Mouse (Mus musculus) kidney, postnatal 0 days (tissue): ENCODE measurements around the gene Prkn. TPM values are rescaled to one million over a fixed set of nuclear protein-coding genes. Genes with fewer than 3 reads are reported as not detected.

Experiments used
- ATAC-seq: fragments of 200-750 bp; cut with Nextera tagmentation; replicated peaks from 2 replicates; pipeline ENCODE4 v1.8.0; 2017; ENCODE audit warnings: low read depth, moderate number of reproducible peaks, moderate TSS enrichment, moderate library complexity; ENCODE audit not compliant: low FRiP score
- DNase-seq: peaks from one replicate; pipeline ENCODE4 v3.0.0-alpha.2; 2016; ENCODE audit warnings: low spot score
- H3K27ac ChIP-seq: fragments of 300-500 bp; sonication (generic); 2 replicates; pipeline ENCODE4 v1.5.1; 2014; ENCODE audit warnings: mild to moderate bottlenecking
- H3K27me3 ChIP-seq: fragments of 300-500 bp; sonication (generic); 2 replicates; pipeline ENCODE4 v1.6.1; 2014; ENCODE audit warnings: low read length, mixed read lengths; ENCODE audit not compliant: insufficient read depth
- H3K36me3 ChIP-seq: fragments of 300-500 bp; sonication (generic); 2 replicates; pipeline ENCODE4 v1.6.1; 2014; ENCODE audit warnings: low read length, mixed read lengths; ENCODE audit not compliant: insufficient read depth
- H3K4me1 ChIP-seq: fragments of 300-500 bp; sonication (generic); replicated peaks from 2 replicates; pipeline ENCODE4 v1.6.1; 2014; ENCODE audit warnings: antibody characterized with exemption, low read length, mixed read lengths; ENCODE audit not compliant: insufficient read depth
- H3K4me2 ChIP-seq: fragments of 300-500 bp; sonication (generic); 2 replicates; pipeline ENCODE4 v1.6.1; 2014; ENCODE audit warnings: mild to moderate bottlenecking, low read length, moderate library complexity, mixed read lengths
- H3K4me3 ChIP-seq: fragments of 300-500 bp; sonication (generic); replicated peaks from 2 replicates; pipeline ENCODE4 v1.5.1; 2014; ENCODE audit warnings: low read depth, low read length
- H3K9ac ChIP-seq: fragments of 300-500 bp; sonication (generic); 2 replicates; pipeline ENCODE4 v1.6.1; 2014; ENCODE audit warnings: low read depth, low read length
- H3K9me3 ChIP-seq: fragments of 300-500 bp; sonication (generic); replicated peaks from 2 replicates; pipeline ENCODE4 v1.6.1; 2016; ENCODE audit warnings: low read length, inconsistent platforms, mixed read lengths
- CTCF ChIP-seq: IDR thresholded peaks from 2 replicates; pipeline ENCODE4 v1.5.1; 2016; ENCODE audit warnings: antibody characterized with exemption, low read depth, mild to moderate bottlenecking, moderate library complexity
- WGBS: fragments of 180-500 bp; shearing (Covaris S2); extraction: QIAGEN DNeasy Blood & Tissue Kit; methylation state at CpG from one replicate; pipeline ENCODE4 v1.1.7; 2014; 5-methylcytosine and 5-hydroxymethylcytosine counted together
- polyA plus RNA-seq: library from polyadenylated mRNA; unstranded; fragments of >200 nt; fragmentation: Nextera tagmentation; extraction: Ambion mirVana; gene quantifications from 2 replicates; pipeline ENCODE4 v1.2.1, GENCODE M21; 2015

Gene Prkn
- polyA plus RNA-seq, 1 experiment from 2014 or later = 3.6 TPM

DNA sequence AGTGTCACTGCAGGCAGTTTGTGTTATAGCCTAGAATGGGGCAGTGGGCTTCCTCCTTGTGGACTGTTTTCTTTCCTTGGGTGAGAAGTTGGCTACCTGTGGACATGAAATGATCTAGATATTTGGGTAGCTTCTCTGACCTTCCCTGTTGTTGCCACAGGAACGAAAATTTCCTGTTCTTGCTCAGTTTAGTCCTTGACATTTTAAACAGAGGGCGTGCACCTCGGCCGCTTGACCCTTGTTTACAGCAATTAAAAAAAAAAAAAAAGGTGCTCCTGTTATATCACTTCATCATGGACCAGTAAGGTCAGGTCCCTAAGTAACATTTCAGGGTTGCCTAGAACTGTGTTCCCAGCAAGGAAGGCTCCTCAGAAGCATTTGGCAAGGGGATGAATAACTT, 927.1 kb downstream of the Prkn start:
- no peaks in the 10 kb centered on the region; the same call in 1 of the 2 replicates for H3K4me1 ChIP-seq
- no peak overlapping the region for H3K9ac ChIP-seq
- H3K4me2 ChIP-seq = no peak overlapping the region
- H3K36me3 ChIP-seq = no peaks in the 10 kb centered on the region
- no peaks in the 10 kb centered on the region for H3K9me3 ChIP-seq
- ATAC-seq (no peak), DNase-seq (no peak)
- H3K27me3 ChIP-seq = no peaks in the 10 kb centered on the region
- H3K27ac ChIP-seq = no peak overlapping the region
- 57% methylated on average over 4 of the region's 4 CpGs for WGBS
- TF ChIP-seq CTCF = no peak
- no peak overlapping the region for H3K4me3 ChIP-seq

DNA sequence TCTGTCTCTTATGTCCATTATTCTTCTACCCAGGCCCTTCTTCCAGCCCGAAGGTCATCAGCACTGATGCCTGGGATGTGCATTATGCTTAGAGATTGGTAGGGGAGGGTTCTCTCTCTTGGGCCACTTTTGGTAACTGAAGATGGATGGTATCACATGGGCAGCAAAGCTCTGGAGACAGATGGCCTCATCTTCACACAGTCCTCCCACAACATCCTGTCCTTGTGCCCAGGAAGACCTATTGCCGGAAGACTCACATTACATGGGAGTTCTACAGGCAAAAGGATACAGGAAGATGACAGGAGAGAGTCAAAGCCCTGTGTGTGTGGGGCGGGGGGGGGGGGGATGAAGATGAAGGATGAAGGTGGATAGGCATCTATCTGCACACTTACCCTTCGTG, 928.2 kb downstream of the Prkn start:
- no peaks in the 10 kb centered on the region for H3K36me3 ChIP-seq
- H3K9ac ChIP-seq = no peak overlapping the region
- DNase-seq = peak; percentile 51
- WGBS = 56% methylated on average over 4 of the region's 4 CpGs
- no peaks in the 10 kb centered on the region; the same call in 1 of the 2 replicates for H3K4me1 ChIP-seq
- TF ChIP-seq CTCF = no peak
- no peak overlapping the region for H3K27ac ChIP-seq
- no peak; the same call in 1 of the 2 replicates for ATAC-seq
- H3K27me3 ChIP-seq = no peaks in the 10 kb centered on the region
- no peaks in the 10 kb centered on the region for H3K9me3 ChIP-seq
- H3K4me2 ChIP-seq = no peak overlapping the region
- no peak overlapping the region for H3K4me3 ChIP-seq

DNA sequence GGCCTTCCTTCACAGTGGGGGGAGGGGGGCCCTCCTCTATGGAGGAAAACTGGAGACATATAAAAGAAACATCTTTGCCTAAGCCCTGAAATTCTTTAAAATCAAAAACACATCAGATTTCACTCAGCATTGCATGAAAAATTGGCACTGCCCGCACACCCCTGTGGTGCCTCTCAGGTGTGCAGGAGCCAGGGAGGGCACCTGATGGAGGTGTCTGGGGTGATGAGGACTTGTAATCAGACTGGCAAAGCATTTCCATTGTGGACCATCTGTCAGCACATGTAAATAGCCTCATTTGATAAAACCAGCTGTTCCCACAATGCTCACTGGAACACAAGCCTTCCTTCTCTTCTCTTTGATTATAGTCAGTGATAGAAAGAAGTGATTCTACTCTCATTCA, 928.8 kb downstream of the Prkn start:
- ATAC-seq = no peak
- no peak for TF ChIP-seq CTCF
- H3K4me1 ChIP-seq = no peaks in the 10 kb centered on the region; the same call in 1 of the 2 replicates
- H3K9ac ChIP-seq = no peak overlapping the region
- 92% methylated on average over 1 of the region's 1 CpGs for WGBS
- no peak for DNase-seq
- no peak overlapping the region for H3K27ac ChIP-seq
- no peak overlapping the region for H3K4me2 ChIP-seq
- no peaks in the 10 kb centered on the region for H3K27me3 ChIP-seq
- H3K4me3 ChIP-seq = no peak overlapping the region
- no peaks in the 10 kb centered on the region for H3K36me3 ChIP-seq
- no peaks in the 10 kb centered on the region for H3K9me3 ChIP-seq

DNA sequence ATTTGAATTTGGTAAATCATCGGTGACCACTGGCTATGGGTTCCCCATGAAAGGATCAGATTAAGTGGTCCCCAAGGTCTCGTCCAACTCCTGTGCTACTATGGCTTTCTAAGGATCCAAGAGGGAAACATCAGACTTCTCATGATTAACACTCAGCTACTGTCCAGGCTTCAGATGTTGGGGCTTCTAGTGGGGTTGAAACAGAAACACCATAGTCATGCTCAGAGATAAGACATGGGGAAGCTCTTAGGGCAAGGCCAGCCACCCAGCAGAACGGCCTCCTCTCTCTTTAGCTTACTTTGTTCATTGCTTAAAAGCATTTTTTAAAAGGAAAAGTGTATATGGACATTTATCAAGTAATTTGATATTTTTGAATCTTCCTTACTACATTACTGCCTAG, 929.3 kb downstream of the Prkn start:
- no peak overlapping the region for H3K4me2 ChIP-seq
- no peaks in the 10 kb centered on the region; the same call in 1 of the 2 replicates for H3K4me1 ChIP-seq
- no peak overlapping the region for H3K27ac ChIP-seq
- DNase-seq (no peak), ATAC-seq (no peak)
- no peaks in the 10 kb centered on the region for H3K36me3 ChIP-seq
- TF ChIP-seq CTCF = no peak
- H3K9ac ChIP-seq = no peak overlapping the region
- WGBS = 85% methylated on average over 3 of the region's 3 CpGs
- no peaks in the 10 kb centered on the region for H3K27me3 ChIP-seq
- H3K9me3 ChIP-seq = no peaks in the 10 kb centered on the region
- no peak overlapping the region for H3K4me3 ChIP-seq

DNA sequence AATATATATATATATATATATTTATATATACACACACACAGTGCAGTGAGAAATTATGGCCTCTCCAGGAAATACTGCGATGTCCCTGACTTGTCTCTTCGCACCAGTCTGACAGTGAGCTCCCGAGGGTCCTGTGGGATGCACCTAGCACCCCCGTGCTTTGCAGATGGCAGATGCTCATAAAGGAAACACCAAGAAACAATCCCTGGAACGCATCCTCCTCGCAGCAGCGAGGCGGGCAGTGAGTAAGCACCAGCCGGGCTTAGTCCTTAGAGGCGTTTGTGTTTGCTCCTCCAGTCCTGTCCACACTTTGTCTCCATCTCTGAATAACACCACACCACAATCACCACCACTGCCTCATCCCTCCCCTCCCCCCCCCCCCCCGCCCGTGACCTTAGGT, 939.4 kb downstream of the Prkn start:
- Histone ChIP-seq H3K36me3 (no peaks in the 10 kb centered on the region), H3K27me3 (no peaks in the 10 kb centered on the region), H3K9ac (no peak overlapping the region), H3K4me1 (no peaks in the 10 kb centered on the region), H3K9me3 (no peaks in the 10 kb centered on the region), H3K4me2 (no peak overlapping the region), H3K27ac (no peak overlapping the region), H3K4me3 (no peak overlapping the region)
- ATAC-seq (no peak), DNase-seq (no peak)
- no peak for TF ChIP-seq CTCF
- 76% methylated on average over 11 of the region's 12 CpGs for WGBS

DNA sequence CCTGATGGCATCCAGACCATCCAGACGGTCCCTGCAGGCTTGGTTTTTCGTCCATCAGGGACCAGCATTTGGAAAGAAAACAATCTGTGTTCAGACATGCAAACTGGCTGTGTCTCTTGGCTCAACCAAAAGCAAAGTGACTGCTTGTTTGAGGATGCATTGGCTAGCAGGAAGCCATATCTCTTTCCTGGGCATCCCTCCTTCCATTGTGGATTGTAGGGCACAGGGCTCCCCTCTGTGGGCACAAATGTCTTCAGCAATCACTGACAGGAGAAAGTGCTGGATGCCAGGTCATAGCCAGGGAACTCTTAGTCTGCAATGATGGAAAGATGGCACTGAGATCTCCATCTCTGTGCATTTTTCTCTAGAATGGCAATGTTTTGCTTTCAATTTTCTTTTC, 939.8 kb downstream of the Prkn start:
- no peak for DNase-seq
- Histone ChIP-seq H3K9ac (no peak overlapping the region), H3K9me3 (no peaks in the 10 kb centered on the region), H3K4me3 (no peak overlapping the region), H3K4me1 (no peaks in the 10 kb centered on the region), H3K4me2 (no peak overlapping the region), H3K27me3 (no peaks in the 10 kb centered on the region), H3K36me3 (no peaks in the 10 kb centered on the region), H3K27ac (no peak overlapping the region)
- ATAC-seq = no peak
- WGBS = 39% methylated on average over 2 of the region's 2 CpGs
- 0 out of 2 replicates have a peak, but pooled peaks have one; percentile 8 for TF ChIP-seq CTCF

DNA sequence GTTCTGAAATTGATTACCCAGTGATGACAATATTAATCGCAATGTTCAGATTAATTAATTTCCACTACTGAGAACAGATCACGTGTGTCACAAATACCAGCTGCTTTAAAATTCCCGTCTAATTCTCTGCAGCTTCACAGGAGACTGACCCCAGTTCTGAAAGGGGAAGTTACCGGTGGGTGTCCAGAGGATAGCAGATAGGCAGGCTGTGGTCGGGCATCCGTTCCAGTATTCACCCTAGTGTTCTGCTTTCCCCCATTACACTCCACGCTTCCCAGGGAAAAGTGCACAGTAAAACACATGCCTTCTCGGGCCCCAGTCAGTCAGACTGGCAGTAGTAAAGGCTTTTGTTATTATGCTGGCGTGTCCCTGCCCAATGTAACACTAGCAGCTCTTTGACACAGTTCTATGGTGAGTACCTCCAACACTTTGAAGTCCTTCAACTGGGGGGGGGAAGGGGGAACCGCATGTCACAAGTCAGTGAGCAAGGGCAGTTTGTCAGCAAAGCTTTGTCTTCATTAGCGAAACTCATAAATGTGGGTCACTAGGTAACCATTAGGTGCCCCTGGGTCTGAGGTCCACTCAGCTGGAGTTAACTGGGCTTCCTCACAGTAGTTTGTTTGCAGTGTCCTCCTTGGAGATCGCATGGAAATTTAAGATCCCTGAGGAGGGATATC, 940.8 kb downstream of the Prkn start:
- H3K4me2 ChIP-seq = no peak overlapping the region
- H3K4me1 ChIP-seq = no peaks in the 10 kb centered on the region
- ATAC-seq (peak; percentile 86), DNase-seq (peak; percentile 71)
- TF ChIP-seq CTCF = no peak
- no peak overlapping the region for H3K27ac ChIP-seq
- 17% methylated on average over 12 of the region's 12 CpGs for WGBS
- no peak overlapping the region for H3K9ac ChIP-seq
- no peaks in the 10 kb centered on the region for H3K36me3 ChIP-seq
- H3K4me3 ChIP-seq = no peak overlapping the region
- no peaks in the 10 kb centered on the region for H3K9me3 ChIP-seq
- H3K27me3 ChIP-seq = no peaks in the 10 kb centered on the region
